Mouse (Mus musculus) embryonic facial prominence, embryonic 10.5 days (tissue): ENCODE measurements around the gene Smurf1. TPM values are rescaled to one million over a fixed set of nuclear protein-coding genes. Genes with fewer than 3 reads are reported as not detected.

Experiments used
- DNase-seq: peaks from one replicate; pipeline ENCODE4 v3.0.0-alpha.2; 2017; ENCODE audit warnings: low spot score
- H3K27ac ChIP-seq: fragments of 300-500 bp; sonication (generic); replicated peaks from 2 replicates; pipeline ENCODE4 v1.5.1; 2016; ENCODE audit warnings: mild to moderate bottlenecking
- H3K27me3 ChIP-seq: fragments of 300-500 bp; sonication (generic); replicated peaks from 2 replicates; pipeline ENCODE4 v1.6.1; 2016; ENCODE audit warnings: low read depth, mild to moderate bottlenecking; ENCODE audit not compliant: poor library complexity, severe bottlenecking
- H3K36me3 ChIP-seq: fragments of 300-500 bp; sonication (generic); replicated peaks from 2 replicates; pipeline ENCODE4 v1.6.1; 2016; ENCODE audit warnings: mild to moderate bottlenecking, moderate library complexity
- H3K4me1 ChIP-seq: fragments of 300-500 bp; sonication (generic); 2 replicates; pipeline ENCODE4 v1.6.1; 2016
- H3K4me3 ChIP-seq: fragments of 300-500 bp; sonication (generic); 2 replicates; pipeline ENCODE4 v1.5.1; 2016; ENCODE audit warnings: mild to moderate bottlenecking, moderate library complexity
- H3K9me3 ChIP-seq: fragments of 300-500 bp; sonication (generic); 2 replicates; pipeline ENCODE4 v1.6.1; 2016; ENCODE audit warnings: mild to moderate bottlenecking
- WGBS: fragments of 180-500 bp; shearing (Covaris S2); methylation state at CpG from one replicate; pipeline ENCODE4 v1.1.7; 2016; 5-methylcytosine and 5-hydroxymethylcytosine counted together
- microRNA-seq: library from miRNA; unstranded; fragments of <30 nt; microRNA quantifications from one replicate; pipeline ENCODE4, GENCODE M21; 2017
- polyA plus RNA-seq: library from polyadenylated mRNA; unstranded; fragments of >200 nt; fragmentation: Nextera tagmentation; extraction: Ambion mirVana; gene quantifications from 2 replicates; pipeline ENCODE4 v1.2.1, GENCODE M21; 2016

Smurf1 gene
- polyA plus RNA-seq, 1 experiment from 2014 or later: 14.5 TPM

GRCm38 (mm10) chr5:144849932-144850331 lies 115.7 kb downstream of the Smurf1 start:
- no peaks in the 10 kb centered on the region for H3K27me3 ChIP-seq
- no peak overlapping the region for H3K4me3 ChIP-seq
- DNase-seq: no peak
- no peak overlapping the region for H3K27ac ChIP-seq
- 0 out of 2 replicates have a peak, but pooled peaks cover 2% of the 10 kb centered on the region for H3K9me3 ChIP-seq
- H3K36me3 ChIP-seq: peaks cover 100% of the 10 kb centered on the region
- no peaks in the 10 kb centered on the region for H3K4me1 ChIP-seq
- 94% methylated on average over 10 of the region's 10 CpGs for WGBS

GRCm38 (mm10) chr5:144848735-144849134 lies 116.9 kb downstream of the Smurf1 start:
- no peaks in the 10 kb centered on the region for H3K27me3 ChIP-seq
- H3K36me3 ChIP-seq: peaks cover 100% of the 10 kb centered on the region
- no peak overlapping the region for H3K4me3 ChIP-seq
- H3K4me1 ChIP-seq: no peaks in the 10 kb centered on the region
- 0 out of 2 replicates have a peak, but pooled peaks cover 2% of the 10 kb centered on the region for H3K9me3 ChIP-seq
- 95% methylated on average over 5 of the region's 5 CpGs for WGBS
- DNase-seq: no peak
- no peak overlapping the region for H3K27ac ChIP-seq

GRCm38 (mm10) chr5:144845352-144845751 lies 120.3 kb downstream of the Smurf1 start:
- peaks cover 100% of the 10 kb centered on the region for H3K36me3 ChIP-seq
- H3K27me3 ChIP-seq: no peaks in the 10 kb centered on the region
- H3K9me3 ChIP-seq: no peaks in the 10 kb centered on the region
- WGBS: 97% methylated on average over 20 of the region's 20 CpGs
- H3K4me3 ChIP-seq: no peak overlapping the region
- no peaks in the 10 kb centered on the region for H3K4me1 ChIP-seq
- H3K27ac ChIP-seq: no peak overlapping the region
- DNase-seq: no peak

GRCm38 (mm10) chr5:144836100-144836499 lies 129.5 kb downstream of the Smurf1 start:
- peaks cover 100% of the 10 kb centered on the region for H3K36me3 ChIP-seq
- no peaks in the 10 kb centered on the region for H3K9me3 ChIP-seq
- H3K4me3 ChIP-seq: no peak overlapping the region
- WGBS: 93% methylated on average over 3 of the region's 3 CpGs
- H3K27ac ChIP-seq: no peak overlapping the region
- H3K4me1 ChIP-seq: no peaks in the 10 kb centered on the region
- H3K27me3 ChIP-seq: no peaks in the 10 kb centered on the region
- peak; percentile 12 for DNase-seq

GRCm38 (mm10) chr5:144831840-144832469 lies 133.7 kb downstream of the Smurf1 start:
- Histone ChIP-seq H3K27ac (no peak overlapping the region), H3K4me3 (no peak overlapping the region), H3K27me3 (no peaks in the 10 kb centered on the region), H3K9me3 (no peaks in the 10 kb centered on the region), H3K4me1 (no peaks in the 10 kb centered on the region), H3K36me3 (peaks cover 100% of the 10 kb centered on the region)
- no peak for DNase-seq
- WGBS: 90% methylated on average over 9 of the region's 9 CpGs

GRCm38 (mm10) chr5:144829631-144830030 lies 136.0 kb downstream of the Smurf1 start:
- WGBS: 95% methylated on average over 4 of the region's 4 CpGs
- DNase-seq: no peak
- no peaks in the 10 kb centered on the region for H3K27me3 ChIP-seq
- H3K27ac ChIP-seq: no peak overlapping the region
- no peaks in the 10 kb centered on the region for H3K9me3 ChIP-seq
- peaks cover 100% of the 10 kb centered on the region for H3K36me3 ChIP-seq
- no peak overlapping the region for H3K4me3 ChIP-seq
- no peaks in the 10 kb centered on the region for H3K4me1 ChIP-seq

- no peak for DNase-seq
- Histone ChIP-seq H3K36me3 (peaks cover 100% of the 10 kb centered on the region), H3K4me1 (no peaks in the 10 kb centered on the region), H3K27ac (no peak overlapping the region), H3K4me3 (no peak overlapping the region), H3K9me3 (no peaks in the 10 kb centered on the region), H3K27me3 (no peaks in the 10 kb centered on the region)
- WGBS: 95% methylated on average over 20 of the region's 20 CpGs
These were observed 137.1 kb downstream of the Smurf1 start for GRCm38 (mm10) chr5:144828365-144829102.

Small RNA genes within 50 kb of the gene (microRNA-seq; reads per million reads assigned to microRNA genes)
- gene Mir7039: not detected

Other genes starting within 250 kb of the Smurf1 start
- gene Tmem130, start 204.0 kb downstream of the Smurf1 start, polyA plus RNA-seq: 0.80 and 1.9 TPM in 2 replicates
- 82.9 and 85.2 TPM in 2 replicates for gene Trrap, start 198.1 kb downstream of the Smurf1 start, polyA plus RNA-seq
- gene Gm4871, start 66.9 kb upstream of the Smurf1 start, polyA plus RNA-seq: not detected in 2 replicates
- gene 1700018F24Rik, start 77.1 kb upstream of the Smurf1 start, polyA plus RNA-seq: not detected in 2 replicates
- gene Arpc1a, start 118.0 kb upstream of the Smurf1 start, polyA plus RNA-seq: 122 and 129 TPM in 2 replicates
- gene Kpna7, start 118.2 kb upstream of the Smurf1 start, polyA plus RNA-seq: 0.06 TPM in 1 of 2 replicates, not detected in the other
- 95.4 and 97.9 TPM in 2 replicates for gene Arpc1b, start 148.4 kb upstream of the Smurf1 start, polyA plus RNA-seq
- gene Pdap1, start 174.4 kb upstream of the Smurf1 start, polyA plus RNA-seq: 144 and 151 TPM in 2 replicates
- gene Bud31, start 174.5 kb upstream of the Smurf1 start, polyA plus RNA-seq: 249 and 250 TPM in 2 replicates
- gene Ptcd1, start 201.3 kb upstream of the Smurf1 start, polyA plus RNA-seq: 17.6 and 18.9 TPM in 2 replicates
- gene Cpsf4, start 201.4 kb upstream of the Smurf1 start, polyA plus RNA-seq: 87.0 and 91.9 TPM in 2 replicates
- 523 and 540 TPM in 2 replicates for gene Atp5j2, start 226.2 kb upstream of the Smurf1 start, polyA plus RNA-seq
- 7.1 and 9.0 TPM in 2 replicates for gene Zkscan14, start 236.0 kb upstream of the Smurf1 start, polyA plus RNA-seq
- gene Zkscan5, start 238.7 kb upstream of the Smurf1 start, polyA plus RNA-seq: 17.8 and 19.5 TPM in 2 replicates